In genomic region chr11:93503469-93503868, GRCm38 (mm10) we compare ENCODE assay signal across 8 mouse cellular contexts.
DNase-seq lines count a peak whose midpoint lies in the region; ATAC-seq and TF ChIP-seq lines count a peak whose summit lies in the region.

No protein-coding gene starts in this region.

- in situ Hi-C loops in CH12.LX (cut with MboI; ENCODE audit: low pct_ligation_motif_present, low pct_unique_long_range_greater_than_20kb, low sequenced_read_pairs) = loop anchor here (25.0 kb wide), 1 partner anchor 309 kb away; no protein-coding TSS in a partner anchor

- no peaks in the 10 kb centered on the region for H3K79me2 ChIP-seq in CH12.LX (replicated peaks; ENCODE audit: control insufficient read depth, extremely low read depth, insufficient read depth, poor library complexity, severe bottlenecking)

- TF ChIP-seq CTCF in hindbrain, postnatal 0 days (IDR thresholded peaks at IDR 0.05; ENCODE audit: low read depth) = peak; percentile 28; the same call in 1 of the 2 replicates
- TF ChIP-seq CTCF in CH12.LX (conservative IDR thresholded peaks at IDR 0.05 in 1 of 2, IDR thresholded peaks at IDR 0.05 in 1 of 2; ENCODE audit: low read depth in 2 of 2, low read length in 2 of 2) = peak; percentile 78 to 86
- peak; percentile 30; the same call in 1 of the 2 replicates for TF ChIP-seq CTCF in bone marrow, adult 2 months (IDR thresholded peaks at IDR 0.05; ENCODE audit: control insufficient read depth, insufficient read depth, low read length)
- peak; percentile 48 for TF ChIP-seq CTCF in lung, embryonic 14.5 days (IDR thresholded peaks at IDR 0.05; ENCODE audit: low read depth)

- no peaks in the 10 kb centered on the region for H3K4me1 ChIP-seq in hindbrain, postnatal 0 days (ENCODE audit: insufficient read depth, low read length)
- no peaks in the 10 kb centered on the region for H3K4me1 ChIP-seq in hindbrain, embryonic 16.5 days (ENCODE audit: control insufficient read depth, insufficient read depth, low read depth, low read length)
- H3K4me1 ChIP-seq in CH12.LX (ENCODE audit: control insufficient read depth in 1 of 2, insufficient read depth in 2 of 2) = no peaks in the 10 kb centered on the region
- H3K4me1 ChIP-seq in bone marrow, adult 2 months (ENCODE audit: control insufficient read depth, insufficient read depth, low read length) = no peaks in the 10 kb centered on the region
- no peaks in the 10 kb centered on the region for H3K4me1 ChIP-seq in lung, embryonic 14.5 days (ENCODE audit: insufficient read depth)
- H3K4me1 ChIP-seq in forebrain, embryonic 10.5 days = peaks cover 6% of the 10 kb centered on the region

- no peak for ATAC-seq in hindbrain, postnatal 0 days
- no peak for ATAC-seq in hindbrain, embryonic 16.5 days
- no peak for ATAC-seq in lung, embryonic 14.5 days (ENCODE audit: insufficient read depth)

- no peak for TF ChIP-seq EP300 in CH12.LX (IDR thresholded peaks at IDR 0.05; ENCODE audit: low read length)

- H3K9me3 ChIP-seq in hindbrain, postnatal 0 days (ENCODE audit: low read length) = no peaks in the 10 kb centered on the region
- H3K9me3 ChIP-seq in hindbrain, embryonic 16.5 days (ENCODE audit: control insufficient read depth, low read length) = no peaks in the 10 kb centered on the region
- no peaks in the 10 kb centered on the region for H3K9me3 ChIP-seq in CH12.LX (replicated peaks; ENCODE audit: low read length)
- no peaks in the 10 kb centered on the region for H3K9me3 ChIP-seq in lung, embryonic 14.5 days (ENCODE audit: low read depth, low read length)
- no peaks in the 10 kb centered on the region for H3K9me3 ChIP-seq in forebrain, embryonic 10.5 days

- TF ChIP-seq RAD21 in CH12.LX (IDR thresholded peaks at IDR 0.05; ENCODE audit: low read depth, low read length) = peak; percentile 32

- no peak overlapping the region for H3K4me2 ChIP-seq in hindbrain, postnatal 0 days (ENCODE audit: low read depth, low read length)
- H3K4me2 ChIP-seq in hindbrain, embryonic 16.5 days (ENCODE audit: low read length) = no peak overlapping the region
- H3K4me2 ChIP-seq in CH12.LX (ENCODE audit: insufficient read depth, low read depth, poor library complexity, severe bottlenecking) = no peak overlapping the region
- H3K4me2 ChIP-seq in lung, embryonic 14.5 days = no peak overlapping the region

- H3K27ac ChIP-seq in hindbrain, postnatal 0 days = no peak overlapping the region
- no peak overlapping the region for H3K27ac ChIP-seq in hindbrain, embryonic 16.5 days (ENCODE audit: low read depth, low read length)
- H3K27ac ChIP-seq in CH12.LX (ENCODE audit: insufficient read depth, low read depth) = no peak overlapping the region
- H3K27ac ChIP-seq in bone marrow, adult 2 months (ENCODE audit: control insufficient read depth, insufficient read depth, low read depth, low read length, poor library complexity) = no peak overlapping the region
- H3K27ac ChIP-seq in lung, embryonic 14.5 days (ENCODE audit: low read depth) = no peak overlapping the region
- H3K27ac ChIP-seq in forebrain, embryonic 10.5 days = no peak overlapping the region

- WGBS in hindbrain, postnatal 0 days = 40% methylated on average over 2 of the region's 2 CpGs
- WGBS in hindbrain, embryonic 16.5 days = 37% methylated on average over 2 of the region's 2 CpGs
- 13% methylated on average over 2 of the region's 2 CpGs for WGBS in bone marrow, adult 2 months
- WGBS in lung, embryonic 14.5 days = 25% methylated on average over 2 of the region's 2 CpGs
- WGBS in forebrain, embryonic 10.5 days = 28% methylated on average over 2 of the region's 2 CpGs

- no peaks in the 10 kb centered on the region for H3K27me3 ChIP-seq in hindbrain, postnatal 0 days (ENCODE audit: insufficient read depth, low read length)
- H3K27me3 ChIP-seq in hindbrain, embryonic 16.5 days (replicated peaks; ENCODE audit: control insufficient read depth, insufficient read depth, low read length) = no peaks in the 10 kb centered on the region
- peaks cover 61% of the 10 kb centered on the region for H3K27me3 ChIP-seq in CH12.LX (replicated peaks)
- no peaks in the 10 kb centered on the region for H3K27me3 ChIP-seq in lung, embryonic 14.5 days (ENCODE audit: insufficient read depth, low read length)
- no peaks in the 10 kb centered on the region for H3K27me3 ChIP-seq in forebrain, embryonic 10.5 days (ENCODE audit: poor library complexity, severe bottlenecking)

- H3K9ac ChIP-seq in hindbrain, postnatal 0 days (replicated peaks; ENCODE audit: low read length) = no peak overlapping the region
- no peak overlapping the region for H3K9ac ChIP-seq in hindbrain, embryonic 16.5 days (ENCODE audit: low read depth, low read length)
- H3K9ac ChIP-seq in CH12.LX (ENCODE audit: insufficient read depth, low read depth) = no peak overlapping the region
- no peak overlapping the region for H3K9ac ChIP-seq in lung, embryonic 14.5 days

- H3K4me3 ChIP-seq in hindbrain, postnatal 0 days (ENCODE audit: low read length) = no peak overlapping the region
- H3K4me3 ChIP-seq in hindbrain, embryonic 16.5 days (ENCODE audit: low read length) = no peak overlapping the region
- H3K4me3 ChIP-seq in CH12.LX (replicated peaks in 1 of 3; ENCODE audit: low read depth in 2 of 3, low read length in 2 of 3, poor library complexity in 1 of 3) = no peak overlapping the region
- no peak overlapping the region for H3K4me3 ChIP-seq in bone marrow, adult 2 months (replicated peaks; ENCODE audit: control insufficient read depth, low read depth, low read length)
- no peak overlapping the region for H3K4me3 ChIP-seq in lung, embryonic 14.5 days (ENCODE audit: low read depth, low read length)
- no peak overlapping the region for H3K4me3 ChIP-seq in forebrain, embryonic 10.5 days

- no peaks in the 10 kb centered on the region for H3K36me3 ChIP-seq in hindbrain, postnatal 0 days (ENCODE audit: insufficient read depth, low read length)
- H3K36me3 ChIP-seq in hindbrain, embryonic 16.5 days (ENCODE audit: control insufficient read depth, insufficient read depth, low read length) = no peaks in the 10 kb centered on the region
- H3K36me3 ChIP-seq in CH12.LX (replicated peaks in 1 of 2; ENCODE audit: control insufficient read depth in 1 of 2, insufficient read depth in 1 of 2, low read length in 1 of 2) = no peaks in the 10 kb centered on the region
- H3K36me3 ChIP-seq in lung, embryonic 14.5 days (ENCODE audit: insufficient read depth) = no peaks in the 10 kb centered on the region
- no peaks in the 10 kb centered on the region for H3K36me3 ChIP-seq in forebrain, embryonic 10.5 days (replicated peaks)

- TF ChIP-seq POLR2A in CH12.LX (IDR thresholded peaks at IDR 0.05; ENCODE audit: low read depth, low read length) = no peak
- no peak for TF ChIP-seq POLR2A in bone marrow, adult 2 months (IDR thresholded peaks at IDR 0.05; ENCODE audit: borderline replicate concordance, control insufficient read depth, low read depth, low read length)

- dilution Hi-C loops in CH12.LX (cut with MboI; ENCODE audit: extremely low pct_ligation_motif_present, extremely low pct_unique_long_range_greater_than_20kb, low sequenced_read_pairs) = no loop called here

- DNase-seq in hindbrain, postnatal 0 days (ENCODE audit: low spot score) = no peak
- DNase-seq in CH12.LX (ENCODE audit: extremely low read depth) = peak; percentile 46
- DNase-seq in lung, embryonic 14.5 days = peak; percentile 27
- no peak for DNase-seq in embryo, embryonic 10.5 days (ENCODE audit: low spot score)
- DNase-seq in embryo, embryonic 11 days = no peak
- no peak for DNase-seq in forebrain, embryonic 10.5 days (ENCODE audit: extremely low spot score, low spot score)

TF ChIP-seq in CH12.LX, 34 proteins besides CTCF, POLR2A, EP300 and RAD21:
- TF ChIP-seq ZKSCAN1 (IDR thresholded peaks at IDR 0.05; ENCODE audit: borderline replicate concordance, low read depth, low read length) (no peak), ELF1 (IDR thresholded peaks at IDR 0.05; ENCODE audit: low read depth, low read length) (peak; percentile 50), NELFE (IDR thresholded peaks at IDR 0.05; ENCODE audit: low read depth, low read length) (0 out of 2 replicates have a peak, but pooled peaks have one; percentile 31), SMC3 (IDR thresholded peaks at IDR 0.05; ENCODE audit: low read depth, low read length) (peak; percentile 81), NRF1 (IDR thresholded peaks at IDR 0.05; ENCODE audit: low read depth, low read length) (0 out of 2 replicates have a peak, but pooled peaks have one; percentile 17), IRF4 (IDR thresholded peaks at IDR 0.05; ENCODE audit: low read depth, low read length) (0 out of 2 replicates have a peak, but pooled peaks have one; percentile 13), POLR2AphosphoS2 (IDR thresholded peaks at IDR 0.05; ENCODE audit: low read depth, low read length) (no peak), BHLHE40 (IDR thresholded peaks at IDR 0.05; ENCODE audit: low read depth, low read length) (0 out of 2 replicates have a peak, but pooled peaks have one; percentile 6), GABPA (IDR thresholded peaks at IDR 0.05; ENCODE audit: insufficient replicate concordance, low read depth, low read length) (no peak)

Comparison
In these comparisons a context has a peak if more than half of its experiments do, and no peak if none do; other contexts are left out.
1. DNase-seq: peak in CH12.LX (single experiment) and lung, embryonic 14.5 days (single experiment); none in hindbrain, postnatal 0 days (single experiment), embryo, embryonic 10.5 days (single experiment), embryo, embryonic 11 days (single experiment) and forebrain, embryonic 10.5 days (single experiment).
2. CTCF ChIP-seq: peak in every context shown above with its lines; median percentile 82 in CH12.LX; 48 in lung, embryonic 14.5 days; 30 in bone marrow, adult 2 months; 28 in hindbrain, postnatal 0 days.